Mouse (Mus musculus) intestine, embryonic 15.5 days (tissue): Measurements from ENCODE around the gene Hsd3b7. TPM values are rescaled to one million over a fixed set of nuclear protein-coding genes. Genes with fewer than 3 reads are reported as not detected.

Experiments used
- ATAC-seq: fragments of 200-750 bp; cut with Nextera tagmentation; 2 replicates; pipeline ENCODE4 v1.8.0; 2017; ENCODE audit warnings: moderate TSS enrichment, moderate library complexity
- H3K27ac ChIP-seq: fragments of 300-500 bp; sonication (generic); 2 replicates; pipeline ENCODE4 v1.5.1; 2015; ENCODE audit warnings: mild to moderate bottlenecking, inconsistent platforms
- H3K27me3 ChIP-seq: fragments of 300-500 bp; sonication (generic); replicated peaks from 2 replicates; pipeline ENCODE4 v1.6.1; 2015; ENCODE audit warnings: inconsistent platforms
- H3K36me3 ChIP-seq: fragments of 300-500 bp; sonication (generic); 2 replicates; pipeline ENCODE4 v1.6.1; 2015; ENCODE audit warnings: inconsistent platforms
- H3K4me1 ChIP-seq: fragments of 300-500 bp; sonication (generic); replicated peaks from 2 replicates; pipeline ENCODE4 v1.6.1; 2015; ENCODE audit warnings: inconsistent platforms
- H3K4me2 ChIP-seq: fragments of 300-500 bp; sonication (generic); replicated peaks from 2 replicates; pipeline ENCODE4 v1.6.1; 2015; ENCODE audit warnings: mild to moderate bottlenecking, inconsistent platforms
- H3K4me3 ChIP-seq: fragments of 300-500 bp; sonication (generic); replicated peaks from 2 replicates; pipeline ENCODE4 v1.5.1; 2015; ENCODE audit warnings: inconsistent platforms
- H3K9ac ChIP-seq: fragments of 300-500 bp; sonication (generic); 2 replicates; pipeline ENCODE4 v1.6.1; 2015; ENCODE audit warnings: inconsistent platforms
- H3K9me3 ChIP-seq: fragments of 300-500 bp; sonication (generic); 2 replicates; pipeline ENCODE4 v1.6.1; 2016; ENCODE audit warnings: inconsistent platforms
- WGBS: fragments of 180-500 bp; shearing (Covaris S2); methylation state at CpG from one replicate; pipeline ENCODE4 v1.1.7; 2015; 5-methylcytosine and 5-hydroxymethylcytosine counted together
- polyA plus RNA-seq: library from polyadenylated mRNA; unstranded; fragments of >200 nt; fragmentation: Nextera tagmentation; extraction: Ambion mirVana; gene quantifications from 2 replicates; pipeline ENCODE4 v1.2.1, GENCODE M21; 2015

The Hsd3b7 gene
- polyA plus RNA-seq, 1 experiment from 2014 or later: 28.0 TPM

GRCm38 (mm10) chr7:127777474-127778266 lies 22.7 kb upstream of the Hsd3b7 start:
- Histone ChIP-seq H3K4me2 (peak overlapping the region; percentile 84), H3K9me3 (no peaks in the 10 kb centered on the region), H3K27ac (peak overlapping the region; percentile 98), H3K27me3 (no peaks in the 10 kb centered on the region), H3K9ac (peak overlapping the region; percentile 88), H3K36me3 (peaks cover 19% of the 10 kb centered on the region), H3K4me3 (peak overlapping the region; percentile 92), H3K4me1 (peaks cover 9% of the 10 kb centered on the region)
- WGBS: 1% methylated on average over 61 of the region's 66 CpGs
- peak; percentile 64 for ATAC-seq

DNA sequence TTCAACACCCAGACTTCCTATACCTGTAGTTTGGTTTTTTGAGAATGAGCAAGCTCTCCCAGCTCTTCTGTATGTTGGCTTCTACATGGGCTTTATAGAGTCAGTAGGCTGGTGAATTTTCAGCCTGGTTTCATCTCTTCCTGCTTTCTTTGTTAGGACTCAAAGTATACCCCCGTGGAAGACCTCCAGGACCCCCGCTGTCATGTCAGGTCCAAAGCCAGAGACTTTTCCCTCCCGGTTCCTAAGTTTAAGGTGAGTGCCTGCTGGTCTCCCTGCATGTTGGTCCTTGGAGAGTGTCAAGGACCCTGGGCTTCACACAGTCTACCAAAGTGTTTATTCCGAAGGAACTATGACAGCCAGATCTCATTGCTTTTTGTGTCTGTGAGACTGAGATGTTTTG lies 22.1 kb upstream of the Hsd3b7 start:
- peak overlapping the region; percentile 84 for H3K4me2 ChIP-seq
- no peak overlapping the region for H3K27ac ChIP-seq
- peak overlapping the region; percentile 88 for H3K9ac ChIP-seq
- 73% methylated on average over 4 of the region's 4 CpGs for WGBS
- H3K27me3 ChIP-seq: no peaks in the 10 kb centered on the region
- peaks cover 9% of the 10 kb centered on the region for H3K4me1 ChIP-seq
- peak overlapping the region; percentile 92 for H3K4me3 ChIP-seq
- peaks cover 20% of the 10 kb centered on the region for H3K36me3 ChIP-seq
- ATAC-seq: no peak
- no peaks in the 10 kb centered on the region for H3K9me3 ChIP-seq

DNA sequence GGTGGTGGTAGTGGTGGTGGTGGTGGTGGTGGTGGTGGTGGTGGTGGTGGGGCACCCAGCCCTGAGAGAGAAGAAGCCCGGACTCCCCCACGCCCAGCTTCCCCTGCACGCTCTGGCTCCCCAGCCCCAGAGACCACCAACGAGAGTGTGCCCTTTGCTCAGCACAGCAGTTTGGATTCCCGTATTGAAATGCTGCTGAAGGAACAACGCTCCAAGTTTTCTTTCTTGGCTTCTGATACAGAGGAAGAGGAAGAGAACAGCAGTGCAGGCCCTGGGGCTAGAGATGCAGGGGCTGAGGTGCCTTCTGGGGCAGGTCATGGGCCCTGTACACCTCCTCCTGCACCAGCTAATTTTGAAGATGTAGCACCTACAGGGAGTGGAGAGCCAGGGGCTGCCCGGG lies 15.1 kb upstream of the Hsd3b7 start, which contains the start of gene Gm49388:
TSS of gene Gm49388 (plus strand) at position 301 of the 400 bp plus-strand sequence.
- Histone ChIP-seq H3K9ac (no peak within 1 kb of the TSS), H3K9me3 (no peaks in the 10 kb centered on the region), H3K27me3 (no peaks in the 10 kb centered on the region), H3K4me1 (no peaks in the 10 kb centered on the region), H3K4me3 (no peak within 1 kb of the TSS), H3K4me2 (no peak within 1 kb of the TSS), H3K27ac (no peak within 1 kb of the TSS), H3K36me3 (peaks cover 72% of the 10 kb centered on the region)
- no peak for ATAC-seq
- 93% methylated on average over 7 of the region's 7 CpGs for WGBS

DNA sequence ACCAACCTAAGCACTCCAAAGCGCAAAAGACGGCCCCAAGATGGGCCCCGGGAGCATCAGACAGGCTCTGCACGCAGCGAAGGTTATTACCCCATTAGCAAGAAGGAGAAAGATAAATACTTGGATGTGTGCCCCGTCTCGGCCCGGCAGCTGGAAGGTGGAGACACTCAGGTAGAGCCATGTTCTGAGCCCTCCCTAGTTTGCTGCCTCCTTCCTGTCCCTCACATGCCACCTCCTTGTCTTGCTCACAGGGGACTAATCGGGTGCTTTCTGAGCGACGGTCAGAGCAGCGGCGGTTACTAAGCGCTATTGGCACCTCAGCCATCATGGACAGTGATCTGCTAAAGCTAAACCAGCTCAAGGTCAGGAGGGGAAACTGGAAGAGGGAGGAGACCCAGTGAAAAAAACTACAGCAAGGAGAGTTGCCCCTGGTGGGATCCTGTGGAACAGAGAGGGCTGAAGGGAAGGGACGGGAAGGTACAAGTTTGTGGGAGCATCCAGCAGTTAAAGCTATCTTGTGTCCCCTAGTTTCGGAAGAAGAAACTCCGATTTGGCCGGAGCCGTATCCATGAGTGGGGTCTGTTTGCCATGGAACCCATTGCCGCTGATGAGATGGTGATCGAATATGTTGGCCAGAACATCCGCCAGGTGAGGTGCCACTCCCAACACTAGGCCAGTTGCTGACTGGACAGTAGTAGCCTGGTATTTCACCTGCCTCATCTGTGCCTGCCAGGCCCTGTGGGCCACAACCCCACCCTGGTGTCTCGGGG lies 3.1 kb upstream of the Hsd3b7 start:
- Histone ChIP-seq H3K27ac (no peak overlapping the region), H3K36me3 (peaks cover 56% of the 10 kb centered on the region)
- 87% methylated on average over 23 of the region's 23 CpGs for WGBS

GRCm38 (mm10) chr7:127798591-127798990 lies 1.8 kb upstream of the Hsd3b7 start:
- WGBS: 93% methylated on average over 4 of the region's 4 CpGs

More for the DNA sequence above, 3.1 kb upstream of the Hsd3b7 start:
- Histone ChIP-seq H3K9ac (no peak overlapping the region), H3K27me3 (no peaks in the 10 kb centered on the region), H3K4me2 (no peak overlapping the region), H3K4me1 (peaks cover 10% of the 10 kb centered on the region; the same call in 1 of the 2 replicates), H3K9me3 (no peaks in the 10 kb centered on the region), H3K4me3 (no peak overlapping the region)
- ATAC-seq: no peak

GRCm38 (mm10) chr7:127799211-127799610 lies 1.2 kb upstream of the Hsd3b7 start:
- Histone ChIP-seq H3K36me3 (peaks cover 53% of the 10 kb centered on the region), H3K4me3 (no peak overlapping the region), H3K27ac (no peak overlapping the region), H3K9ac (no peak overlapping the region), H3K9me3 (no peaks in the 10 kb centered on the region), H3K4me2 (no peak overlapping the region), H3K4me1 (peaks cover 10% of the 10 kb centered on the region; the same call in 1 of the 2 replicates), H3K27me3 (no peaks in the 10 kb centered on the region)
- ATAC-seq: no peak
- 87% methylated on average over 13 of the region's 13 CpGs for WGBS

More at GRCm38 (mm10) chr7:127798591-127798990, 1.8 kb upstream of the Hsd3b7 start:
- no peak for ATAC-seq
- Histone ChIP-seq H3K27me3 (no peaks in the 10 kb centered on the region), H3K4me2 (no peak overlapping the region), H3K9me3 (no peaks in the 10 kb centered on the region), H3K36me3 (peaks cover 53% of the 10 kb centered on the region), H3K4me1 (peaks cover 10% of the 10 kb centered on the region; the same call in 1 of the 2 replicates), H3K27ac (no peak overlapping the region), H3K9ac (no peak overlapping the region), H3K4me3 (no peak overlapping the region)

- no peak overlapping the region for H3K4me2 ChIP-seq
- H3K27me3 ChIP-seq: no peaks in the 10 kb centered on the region
- H3K9me3 ChIP-seq: no peaks in the 10 kb centered on the region
- H3K27ac ChIP-seq: no peak overlapping the region
- peaks cover 10% of the 10 kb centered on the region; the same call in 1 of the 2 replicates for H3K4me1 ChIP-seq
- peaks cover 51% of the 10 kb centered on the region for H3K36me3 ChIP-seq
- ATAC-seq: no peak
- no peak overlapping the region for H3K4me3 ChIP-seq
- H3K9ac ChIP-seq: peak overlapping the region; percentile 17; the same call in 1 of the 2 replicates
- WGBS: 89% methylated on average over 1 of the region's 1 CpGs
Measured at GRCm38 (mm10) chr7:127799738-127800137, 666 bp upstream of the Hsd3b7 start.

DNA sequence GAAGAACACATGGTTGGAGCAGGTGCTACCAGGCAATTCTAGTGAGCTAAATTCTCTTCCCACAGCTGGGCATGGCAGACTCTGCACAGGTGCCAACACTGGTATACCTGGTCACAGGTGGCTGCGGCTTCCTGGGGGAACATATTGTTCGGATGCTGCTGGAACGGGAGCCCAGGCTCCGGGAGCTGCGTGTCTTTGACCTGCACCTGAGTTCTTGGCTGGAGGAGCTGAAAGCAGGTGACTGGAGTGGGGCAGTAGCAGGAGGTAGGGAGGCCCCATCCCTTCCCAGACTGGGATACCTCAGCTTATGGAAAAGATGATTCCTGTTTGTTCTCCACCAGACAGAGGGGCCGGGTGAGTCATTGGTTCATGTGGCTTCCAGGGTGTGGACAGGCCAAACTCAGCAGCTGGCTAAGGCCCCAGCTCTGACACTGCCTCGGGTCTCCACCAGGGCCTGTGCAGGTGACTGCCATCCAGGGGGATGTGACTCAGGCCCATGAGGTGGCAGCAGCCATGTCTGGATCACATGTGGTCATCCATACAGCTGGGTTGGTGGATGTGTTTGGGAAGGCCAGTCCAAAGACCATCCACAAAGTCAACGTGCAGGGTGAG lies 712 bp downstream of the Hsd3b7 start:
- Histone ChIP-seq H3K9ac (peak overlapping the region; percentile 44; the same call in 1 of the 2 replicates), H3K27ac (no peak overlapping the region), H3K4me2 (peak overlapping the region; percentile 63), H3K4me1 (peaks cover 12% of the 10 kb centered on the region; the same call in 1 of the 2 replicates), H3K36me3 (peaks cover 37% of the 10 kb centered on the region), H3K27me3 (no peaks in the 10 kb centered on the region), H3K4me3 (peak overlapping the region; percentile 29), H3K9me3 (no peaks in the 10 kb centered on the region)
- ATAC-seq: peak; percentile 14; the same call in 1 of the 2 replicates
- WGBS: 87% methylated on average over 8 of the region's 8 CpGs

DNA sequence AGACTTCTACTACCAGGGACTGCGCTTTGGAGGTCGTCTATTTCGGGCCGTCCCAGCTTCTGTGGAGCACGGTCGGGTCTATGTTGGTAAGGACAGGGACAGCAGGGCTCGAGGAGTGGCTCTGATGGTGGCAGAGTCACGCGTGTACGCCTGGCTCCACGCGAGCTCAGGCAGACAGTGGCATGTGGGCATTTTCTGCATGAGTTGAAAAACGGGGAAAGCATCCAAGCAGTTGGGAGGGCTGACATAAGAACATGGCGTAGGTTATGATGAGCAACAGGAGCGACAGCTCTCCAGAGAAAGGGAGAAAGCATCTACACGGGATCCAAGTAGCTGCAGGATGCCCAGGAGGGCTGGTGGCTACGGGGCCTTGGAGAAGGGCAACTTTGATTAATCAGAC lies 1.9 kb downstream of the Hsd3b7 start:
- H3K36me3 ChIP-seq: peaks cover 25% of the 10 kb centered on the region
- H3K4me1 ChIP-seq: peaks cover 12% of the 10 kb centered on the region; the same call in 1 of the 2 replicates
- H3K27ac ChIP-seq: no peak overlapping the region
- no peak overlapping the region for H3K9ac ChIP-seq
- 94% methylated on average over 17 of the region's 17 CpGs for WGBS
- no peak overlapping the region for H3K4me3 ChIP-seq
- ATAC-seq: no peak
- no peaks in the 10 kb centered on the region for H3K9me3 ChIP-seq
- no peaks in the 10 kb centered on the region for H3K27me3 ChIP-seq
- H3K4me2 ChIP-seq: no peak overlapping the region

DNA sequence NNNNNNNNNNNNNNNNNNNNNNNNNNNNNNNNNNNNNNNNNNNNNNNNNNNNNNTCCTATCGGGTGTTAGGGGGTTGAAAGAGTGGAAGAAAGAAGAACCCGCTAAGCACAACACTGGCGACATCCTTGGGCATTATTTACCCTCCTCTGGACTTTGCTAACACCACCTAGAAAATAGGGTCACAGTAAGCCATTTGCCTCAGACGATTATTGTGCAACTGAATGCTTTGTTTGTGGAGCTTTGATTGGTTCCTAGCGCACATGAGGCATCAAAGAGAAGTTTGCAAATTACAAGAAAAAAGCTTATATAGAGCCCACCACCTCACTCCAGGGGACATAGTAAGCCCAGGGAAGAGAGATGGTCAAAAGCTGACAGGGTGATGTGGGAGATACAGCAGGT lies 8.4 kb downstream of the Hsd3b7 start:
- Histone ChIP-seq H3K4me2 (no peak overlapping the region), H3K4me3 (no peak overlapping the region), H3K27me3 (no peaks in the 10 kb centered on the region), H3K27ac (no peak overlapping the region), H3K4me1 (0 out of 2 replicates have a peak, but pooled peaks cover 2% of the 10 kb centered on the region), H3K9me3 (no peaks in the 10 kb centered on the region), H3K36me3 (no peaks in the 10 kb centered on the region), H3K9ac (no peak overlapping the region)
- no peak for ATAC-seq
- 71% methylated on average over 5 of the region's 5 CpGs for WGBS

DNA sequence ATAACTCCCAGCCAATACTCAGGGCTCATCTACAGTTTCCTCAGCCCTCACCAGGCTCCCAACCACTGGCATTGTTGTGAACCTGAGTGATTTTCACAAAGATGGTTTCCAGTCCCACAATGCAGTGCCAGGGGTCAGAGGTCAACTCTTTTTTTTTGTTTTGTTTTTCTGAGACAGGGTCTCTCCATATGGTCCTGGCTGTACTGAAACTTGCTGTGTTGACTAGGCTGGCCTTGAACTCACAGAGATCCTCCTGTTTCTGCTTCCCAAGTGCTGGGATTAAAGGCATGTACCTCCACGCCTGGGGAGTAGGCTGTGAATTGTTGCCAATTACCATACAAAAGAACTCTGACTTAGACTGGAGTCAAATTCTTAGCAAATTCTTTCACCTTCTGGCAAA lies 9.4 kb downstream of the Hsd3b7 start:
- WGBS: 94% methylated on average over 1 of the region's 1 CpGs
- H3K4me3 ChIP-seq: no peak overlapping the region
- no peak overlapping the region for H3K4me2 ChIP-seq
- no peaks in the 10 kb centered on the region for H3K9me3 ChIP-seq
- ATAC-seq: no peak
- H3K36me3 ChIP-seq: no peaks in the 10 kb centered on the region
- no peak overlapping the region for H3K9ac ChIP-seq
- H3K27me3 ChIP-seq: no peaks in the 10 kb centered on the region
- H3K4me1 ChIP-seq: 0 out of 2 replicates have a peak, but pooled peaks cover 2% of the 10 kb centered on the region
- no peak overlapping the region for H3K27ac ChIP-seq

GRCm38 (mm10) chr7:127810650-127811049 lies 10.2 kb downstream of the Hsd3b7 start:
- WGBS: 78% methylated on average over 10 of the region's 10 CpGs
- ATAC-seq: no peak
- H3K4me3 ChIP-seq: no peak overlapping the region
- no peak overlapping the region for H3K9ac ChIP-seq
- H3K4me1 ChIP-seq: no peaks in the 10 kb centered on the region
- no peak overlapping the region for H3K27ac ChIP-seq
- H3K27me3 ChIP-seq: no peaks in the 10 kb centered on the region
- no peaks in the 10 kb centered on the region for H3K9me3 ChIP-seq
- H3K36me3 ChIP-seq: no peaks in the 10 kb centered on the region
- H3K4me2 ChIP-seq: no peak overlapping the region
